Mouse (Mus musculus) layer of hippocampus, adult 18-20 months (tissue): ENCODE results near the gene Tmtc3. TPM values are rescaled to one million over a fixed set of nuclear protein-coding genes. Genes with fewer than 3 reads are reported as not detected.
"Not testable (repeated sequence)": the region's sequence is repeated elsewhere in the genome, so short reads cannot be mapped to it uniquely, and the experiment has no call there.

Source experiments
- DNase-seq, 2 experiments: peaks; one replicate each; pipeline ENCODE4 v3.0.0; 2022; ENCODE audit warnings: low spot score in 2 of 2
- long read RNA-seq: library from polyadenylated mRNA; stranded (forward); transcript quantifications from one replicate; pipeline ENCODE4 v2.0.0, GENCODE M21; 2021
- total RNA-seq, 2 experiments: library from RNA; stranded (reverse); gene quantifications; 2 replicates each; pipeline ENCODE4 v1.2.3; 2021

Tmtc3 gene
- total RNA-seq: 10 to 100 TPM; 11.9 to 13.4 TPM
- long read RNA-seq, full-length matches to known transcripts: 3 of 4 reads
- long read RNA-seq, partial matches to known transcripts: 1 of 4 reads
- long read RNA-seq, other reads (novel, unspliced or antisense): 0 of 4 reads

GRCm38 (mm10) chr10:100487097-100487978 is at the start of gene Tmtc3, which contains the start of gene Cep290:
TSS of gene Tmtc3 (minus strand) at chr10:100487350.
TSS of gene Cep290 (plus strand) at chr10:100487558.
- peak; percentile 98 to 99 for DNase-seq

GRCm38 (mm10) chr10:100524499-100525390 is 37.6 kb upstream of the Tmtc3 start:
- DNase-seq: no peak

- no peak for DNase-seq
These were observed 35.2 kb upstream of the Tmtc3 start for GRCm38 (mm10) chr10:100522330-100522729.

GRCm38 (mm10) chr10:100521617-100522016 is 34.5 kb upstream of the Tmtc3 start:
- no peak for DNase-seq

GRCm38 (mm10) chr10:100508170-100508569 is 21.0 kb upstream of the Tmtc3 start:
- DNase-seq: no peak

GRCm38 (mm10) chr10:100498309-100498708 is 11.2 kb upstream of the Tmtc3 start:
- no peak for DNase-seq

GRCm38 (mm10) chr10:100491916-100492315 is 4.8 kb upstream of the Tmtc3 start:
- DNase-seq: no peak

GRCm38 (mm10) chr10:100486701-100487096 is 451 bp downstream of the Tmtc3 start:
- no peak for DNase-seq

- DNase-seq: no peak
These were observed 7.6 kb downstream of the Tmtc3 start for GRCm38 (mm10) chr10:100479538-100479937.

- no peak for DNase-seq
These were observed 12.1 kb downstream of the Tmtc3 start for GRCm38 (mm10) chr10:100475040-100475439.

- no peak for DNase-seq
These were observed 26.6 kb downstream of the Tmtc3 start for GRCm38 (mm10) chr10:100460515-100460914.

GRCm38 (mm10) chr10:100449394-100449793 is 37.8 kb downstream of the Tmtc3 start:
- no peak for DNase-seq

GRCm38 (mm10) chr10:100427592-100427991 is 59.6 kb downstream of the Tmtc3 start:
- no peak for DNase-seq

GRCm38 (mm10) chr10:100415566-100415965 is 71.6 kb downstream of the Tmtc3 start:
- no peak for DNase-seq

- DNase-seq: not testable (repeated sequence)
These were observed 84.8 kb downstream of the Tmtc3 start for GRCm38 (mm10) chr10:100402301-100402700.

Other genes with a start within 250 kb of the Tmtc3 start
- not detected for gene Gm4301, start 151.7 kb downstream of the Tmtc3 start, total RNA-seq
- not detected for gene Gm4302, start 146.5 kb downstream of the Tmtc3 start, total RNA-seq
- gene Gm4303, start 141.4 kb downstream of the Tmtc3 start, total RNA-seq: not detected
- gene Gm4305, start 136.3 kb downstream of the Tmtc3 start, total RNA-seq: not detected
- gene Gm4307, start 126.0 kb downstream of the Tmtc3 start, total RNA-seq: not detected
- not detected for gene Gm4312, start 104.8 kb downstream of the Tmtc3 start, total RNA-seq
- gene Cep290, start 208 bp upstream of the Tmtc3 start, total RNA-seq: 10 to 100 TPM; 13.6 to 13.8 TPM
- 10 to 100 TPM; 29.1 to 30.9 TPM for gene 4930430F08Rik, start 103.1 kb upstream of the Tmtc3 start, total RNA-seq
- gene 1700017N19Rik, start 103.1 kb upstream of the Tmtc3 start, total RNA-seq: not detected